Mouse (Mus musculus): ENCODE results near the gene Bckdhb. TPM values are rescaled to one million over a fixed set of nuclear protein-coding genes. Genes with fewer than 3 reads are reported as not detected.

The Bckdhb gene
- polyA plus RNA-seq, 1 experiment from 2014 or later = 80.1 TPM

- H3K9ac ChIP-seq (ENCODE audit: low read length) = no peak overlapping the region
- H3K27me3 ChIP-seq (ENCODE audit: control insufficient read depth, insufficient read depth, low read length) = no peaks in the 10 kb centered on the region
- H3K4me2 ChIP-seq (ENCODE audit: low read depth, low read length) = no peak overlapping the region
- no peak overlapping the region for H3K27ac ChIP-seq (ENCODE audit: low read length)
- H3K4me3 ChIP-seq (ENCODE audit: low read length) = no peak overlapping the region
- H3K9me3 ChIP-seq (replicated peaks; ENCODE audit: control insufficient read depth, low read length) = no peaks in the 10 kb centered on the region
- no peaks in the 10 kb centered on the region for H3K36me3 ChIP-seq (ENCODE audit: control insufficient read depth, insufficient read depth)
- WGBS = 78% methylated on average over 6 of the region's 6 CpGs
- H3K4me1 ChIP-seq (ENCODE audit: control insufficient read depth, insufficient read depth, low read length) = peaks cover 12% of the 10 kb centered on the region
- no peak for ATAC-seq (replicated peaks; ENCODE audit: extremely low read depth, insufficient read depth, low FRiP score)
Measured at GRCm38 (mm10) chr9:84031406-84031805, 106.5 kb downstream of the Bckdhb start.

- peaks cover 12% of the 10 kb centered on the region for H3K4me1 ChIP-seq (ENCODE audit: control insufficient read depth, insufficient read depth, low read length)
- peak overlapping the region; percentile 59 for H3K4me2 ChIP-seq (ENCODE audit: low read depth, low read length)
- H3K4me3 ChIP-seq (ENCODE audit: low read length) = peak overlapping the region; percentile 22
- 0 out of 2 replicates have a peak overlapping the region, but pooled peaks have one; percentile 20 for H3K27ac ChIP-seq (ENCODE audit: low read length)
- no peaks in the 10 kb centered on the region for H3K9me3 ChIP-seq (replicated peaks; ENCODE audit: control insufficient read depth, low read length)
- H3K36me3 ChIP-seq (ENCODE audit: control insufficient read depth, insufficient read depth) = no peaks in the 10 kb centered on the region
- 24% methylated on average over 19 of the region's 19 CpGs for WGBS
- H3K27me3 ChIP-seq (ENCODE audit: control insufficient read depth, insufficient read depth, low read length) = no peaks in the 10 kb centered on the region
- H3K9ac ChIP-seq (ENCODE audit: low read length) = peak overlapping the region; percentile 15; the same call in 1 of the 2 replicates
- peak; percentile 75 for ATAC-seq (replicated peaks; ENCODE audit: extremely low read depth, insufficient read depth, low FRiP score)
Measured at GRCm38 (mm10) chr9:84032669-84033341, 107.9 kb downstream of the Bckdhb start.

- no peak overlapping the region for H3K27ac ChIP-seq (ENCODE audit: low read length)
- WGBS = 78% methylated on average over 8 of the region's 8 CpGs
- no peak for ATAC-seq (replicated peaks; ENCODE audit: extremely low read depth, insufficient read depth, low FRiP score)
- H3K4me3 ChIP-seq (ENCODE audit: low read length) = no peak overlapping the region
- H3K9me3 ChIP-seq (replicated peaks; ENCODE audit: control insufficient read depth, low read length) = no peaks in the 10 kb centered on the region
- H3K9ac ChIP-seq (ENCODE audit: low read length) = no peak overlapping the region
- H3K36me3 ChIP-seq (ENCODE audit: control insufficient read depth, insufficient read depth) = no peaks in the 10 kb centered on the region
- no peak overlapping the region for H3K4me2 ChIP-seq (ENCODE audit: low read depth, low read length)
- peaks cover 9% of the 10 kb centered on the region for H3K4me1 ChIP-seq (ENCODE audit: control insufficient read depth, insufficient read depth, low read length)
- no peaks in the 10 kb centered on the region for H3K27me3 ChIP-seq (ENCODE audit: control insufficient read depth, insufficient read depth, low read length)
Measured at GRCm38 (mm10) chr9:84036046-84036445, 111.1 kb downstream of the Bckdhb start.

- Histone ChIP-seq H3K9me3 (replicated peaks; ENCODE audit: control insufficient read depth, low read length) (no peaks in the 10 kb centered on the region), H3K36me3 (ENCODE audit: control insufficient read depth, insufficient read depth) (no peaks in the 10 kb centered on the region), H3K9ac (ENCODE audit: low read length) (no peak overlapping the region), H3K27ac (ENCODE audit: low read length) (no peak overlapping the region), H3K4me1 (ENCODE audit: control insufficient read depth, insufficient read depth, low read length) (peaks cover 13% of the 10 kb centered on the region), H3K27me3 (ENCODE audit: control insufficient read depth, insufficient read depth, low read length) (no peaks in the 10 kb centered on the region), H3K4me2 (ENCODE audit: low read depth, low read length) (no peak overlapping the region), H3K4me3 (ENCODE audit: low read length) (no peak overlapping the region)
- ATAC-seq (replicated peaks; ENCODE audit: extremely low read depth, insufficient read depth, low FRiP score) = no peak
- 84% methylated on average over 1 of the region's 1 CpGs for WGBS
Measured at GRCm38 (mm10) chr9:84037224-84037623, 112.3 kb downstream of the Bckdhb start.

- WGBS = 79% methylated on average over 4 of the region's 4 CpGs
- Histone ChIP-seq H3K4me3 (ENCODE audit: low read length) (no peak overlapping the region), H3K27ac (ENCODE audit: low read length) (no peak overlapping the region), H3K9me3 (replicated peaks; ENCODE audit: control insufficient read depth, low read length) (no peaks in the 10 kb centered on the region), H3K36me3 (ENCODE audit: control insufficient read depth, insufficient read depth) (no peaks in the 10 kb centered on the region), H3K4me1 (ENCODE audit: control insufficient read depth, insufficient read depth, low read length) (peaks cover 4% of the 10 kb centered on the region), H3K9ac (ENCODE audit: low read length) (no peak overlapping the region), H3K27me3 (ENCODE audit: control insufficient read depth, insufficient read depth, low read length) (no peaks in the 10 kb centered on the region), H3K4me2 (ENCODE audit: low read depth, low read length) (no peak overlapping the region)
- no peak for ATAC-seq (replicated peaks; ENCODE audit: extremely low read depth, insufficient read depth, low FRiP score)
Measured at GRCm38 (mm10) chr9:84038946-84039345, 114.0 kb downstream of the Bckdhb start.

GRCm38 (mm10) chr9:84040376-84040775, 115.4 kb downstream of the Bckdhb start:
- Histone ChIP-seq H3K27ac (ENCODE audit: low read length) (no peak overlapping the region), H3K9me3 (replicated peaks; ENCODE audit: control insufficient read depth, low read length) (no peaks in the 10 kb centered on the region), H3K4me1 (ENCODE audit: control insufficient read depth, insufficient read depth, low read length) (peaks cover 4% of the 10 kb centered on the region), H3K9ac (ENCODE audit: low read length) (no peak overlapping the region), H3K4me3 (ENCODE audit: low read length) (no peak overlapping the region), H3K27me3 (ENCODE audit: control insufficient read depth, insufficient read depth, low read length) (no peaks in the 10 kb centered on the region), H3K36me3 (ENCODE audit: control insufficient read depth, insufficient read depth) (no peaks in the 10 kb centered on the region), H3K4me2 (ENCODE audit: low read depth, low read length) (no peak overlapping the region)
- WGBS = 82% methylated on average over 2 of the region's 2 CpGs
- ATAC-seq (replicated peaks; ENCODE audit: extremely low read depth, insufficient read depth, low FRiP score) = no peak

- WGBS = 73% methylated on average over 4 of the region's 4 CpGs
- no peaks in the 10 kb centered on the region for H3K36me3 ChIP-seq (ENCODE audit: control insufficient read depth, insufficient read depth)
- no peak for ATAC-seq (replicated peaks; ENCODE audit: extremely low read depth, insufficient read depth, low FRiP score)
Measured at GRCm38 (mm10) chr9:84041631-84042277, 116.8 kb downstream of the Bckdhb start.

GRCm38 (mm10) chr9:84042539-84042938, 117.6 kb downstream of the Bckdhb start:
- no peaks in the 10 kb centered on the region for H3K9me3 ChIP-seq (replicated peaks; ENCODE audit: control insufficient read depth, low read length)
- 74% methylated on average over 3 of the region's 3 CpGs for WGBS
- H3K9ac ChIP-seq (ENCODE audit: low read length) = no peak overlapping the region
- no peak overlapping the region for H3K4me3 ChIP-seq (ENCODE audit: low read length)
- no peak overlapping the region for H3K4me2 ChIP-seq (ENCODE audit: low read depth, low read length)
- peaks cover 12% of the 10 kb centered on the region for H3K4me1 ChIP-seq (ENCODE audit: control insufficient read depth, insufficient read depth, low read length)
- ATAC-seq (replicated peaks; ENCODE audit: extremely low read depth, insufficient read depth, low FRiP score) = no peak
- H3K27me3 ChIP-seq (ENCODE audit: control insufficient read depth, insufficient read depth, low read length) = no peaks in the 10 kb centered on the region
- H3K27ac ChIP-seq (ENCODE audit: low read length) = no peak overlapping the region
- no peaks in the 10 kb centered on the region for H3K36me3 ChIP-seq (ENCODE audit: control insufficient read depth, insufficient read depth)

More at GRCm38 (mm10) chr9:84041631-84042277, 116.8 kb downstream of the Bckdhb start:
- Histone ChIP-seq H3K4me3 (ENCODE audit: low read length) (no peak overlapping the region), H3K27me3 (ENCODE audit: control insufficient read depth, insufficient read depth, low read length) (no peaks in the 10 kb centered on the region), H3K4me2 (ENCODE audit: low read depth, low read length) (no peak overlapping the region), H3K9me3 (replicated peaks; ENCODE audit: control insufficient read depth, low read length) (no peaks in the 10 kb centered on the region), H3K27ac (ENCODE audit: low read length) (no peak overlapping the region), H3K4me1 (ENCODE audit: control insufficient read depth, insufficient read depth, low read length) (peaks cover 12% of the 10 kb centered on the region), H3K9ac (ENCODE audit: low read length) (no peak overlapping the region)

GRCm38 (mm10) chr9:84044136-84044535, 119.2 kb downstream of the Bckdhb start:
- Histone ChIP-seq H3K9ac (ENCODE audit: low read length) (no peak overlapping the region), H3K27me3 (ENCODE audit: control insufficient read depth, insufficient read depth, low read length) (no peaks in the 10 kb centered on the region), H3K27ac (ENCODE audit: low read length) (no peak overlapping the region), H3K36me3 (ENCODE audit: control insufficient read depth, insufficient read depth) (no peaks in the 10 kb centered on the region), H3K4me2 (ENCODE audit: low read depth, low read length) (no peak overlapping the region), H3K9me3 (replicated peaks; ENCODE audit: control insufficient read depth, low read length) (no peaks in the 10 kb centered on the region), H3K4me3 (ENCODE audit: low read length) (no peak overlapping the region), H3K4me1 (ENCODE audit: control insufficient read depth, insufficient read depth, low read length) (peaks cover 19% of the 10 kb centered on the region)
- no peak for ATAC-seq (replicated peaks; ENCODE audit: extremely low read depth, insufficient read depth, low FRiP score)
- 93% methylated on average over 6 of the region's 6 CpGs for WGBS

All from heart, embryonic 16.5 days (tissue).